Mouse (Mus musculus) liver, adult 2 months (tissue): ENCODE results near the gene Vtn. TPM values are rescaled to one million over a fixed set of nuclear protein-coding genes. Genes with fewer than 3 reads are reported as not detected.
A peak's percentile ranks its signal among the peaks of the same experiment; 100 is the strongest.

Experiments used
- DNase-seq: peaks from one replicate; pipeline ENCODE4 v3.0.0-alpha.2; 2011; ENCODE audit warnings: low read depth, low spot score; ENCODE audit errors: extremely low read depth
- H3K27ac ChIP-seq: fragments of 200-500 bp; replicated peaks from 2 replicates; pipeline ENCODE4 v1.5.1; 2012; ENCODE audit warnings: low read depth, mild to moderate bottlenecking, control low read depth, inconsistent platforms, low read length; ENCODE audit not compliant: insufficient read depth
- H3K27me3 ChIP-seq: fragments of 200-500 bp; 2 replicates; pipeline ENCODE4 v1.6.1; 2012; ENCODE audit warnings: mild to moderate bottlenecking, moderate library complexity, low read length, inconsistent platforms; ENCODE audit not compliant: control insufficient read depth, insufficient read depth
- H3K36me3 ChIP-seq: fragments of 200-500 bp; 2 replicates; pipeline ENCODE4 v1.6.1; 2012; ENCODE audit warnings: low read length, inconsistent platforms; ENCODE audit not compliant: control insufficient read depth, insufficient read depth
- H3K4me1 ChIP-seq: fragments of 200-500 bp; 2 replicates; pipeline ENCODE4 v1.6.1; 2011; ENCODE audit warnings: low read length; ENCODE audit not compliant: control insufficient read depth, insufficient read depth
- H3K4me3 ChIP-seq: fragments of 200-500 bp; 2 replicates; pipeline ENCODE4 v1.5.1; 2011; ENCODE audit warnings: low read depth, mild to moderate bottlenecking, control low read depth, low read length, moderate library complexity; ENCODE audit not compliant: insufficient read depth
- H3K79me2 ChIP-seq: fragments of 200-500 bp; 2 replicates; pipeline ENCODE4 v1.6.1; 2012; ENCODE audit warnings: inconsistent platforms, mild to moderate bottlenecking, low read length, moderate library complexity; ENCODE audit not compliant: control insufficient read depth, insufficient read depth
- H3K9ac ChIP-seq: fragments of 200-500 bp; 2 replicates; pipeline ENCODE4 v1.6.1; 2012; ENCODE audit warnings: low read depth, mild to moderate bottlenecking, control low read depth, inconsistent platforms, low read length
- CTCF ChIP-seq: fragments of 200-500 bp; IDR thresholded peaks from 2 replicates; pipeline ENCODE4 v1.5.1; 2011; ENCODE audit warnings: low read depth, low read length, control low read depth
- POLR2A ChIP-seq: fragments of 200-500 bp; IDR thresholded peaks from 2 replicates; pipeline ENCODE4 v1.6.1; 2011; ENCODE audit warnings: low read length, control low read depth; ENCODE audit not compliant: insufficient read depth; ENCODE audit errors: extremely low read depth
- WGBS: fragments of 180-500 bp; shearing (Covaris S2); methylation state at CpG from one replicate; pipeline ENCODE4 v1.1.7; 2018; 5-methylcytosine and 5-hydroxymethylcytosine counted together
- polyA plus RNA-seq: library from polyadenylated mRNA; depleted of rRNA; stranded (reverse); fragments of >200 nt; gene quantifications from 2 replicates; pipeline ENCODE4 v1.2.3, GENCODE M21; 2012; rRNA removed
- total RNA-seq: library from RNA; depleted of rRNA; stranded (reverse); fragments of >200 nt; gene quantifications from 2 replicates; pipeline ENCODE4 v1.2.3, GENCODE M21; 2014; rRNA removed

Gene Vtn
- total RNA-seq (2,089 and 2,597 TPM in 2 replicates), polyA plus RNA-seq (3,152 and 3,193 TPM in 2 replicates)

GRCm38 (mm10) chr11:78499004-78499403, at the start of gene Vtn:
Gene Vtn, plus strand, starts transcription at chr11:78499091.
- Histone ChIP-seq H3K27ac (peak within 1 kb of the TSS; percentile 95), H3K9ac (peak within 1 kb of the TSS; percentile 80), H3K4me1 (peaks cover 17% of the 10 kb centered on the region), H3K27me3 (no peaks in the 10 kb centered on the region), H3K36me3 (peaks cover 7% of the 10 kb centered on the region), H3K4me3 (peak within 1 kb of the TSS; percentile 89), H3K79me2 (peaks cover 13% of the 10 kb centered on the region; the same call in 1 of the 2 replicates)
- peak; percentile 97 for DNase-seq
- TF ChIP-seq POLR2A (peak; percentile 92), CTCF (no peak)
- WGBS: 11% methylated on average over 7 of the region's 7 CpGs

- H3K79me2 ChIP-seq: no peaks in the 10 kb centered on the region
- no peaks in the 10 kb centered on the region for H3K36me3 ChIP-seq
- no peaks in the 10 kb centered on the region for H3K27me3 ChIP-seq
- WGBS: 48% methylated on average over 2 of the region's 2 CpGs
- H3K4me3 ChIP-seq: no peak overlapping the region
- no peak for DNase-seq
- H3K27ac ChIP-seq: no peak overlapping the region
- H3K4me1 ChIP-seq: no peaks in the 10 kb centered on the region
- H3K9ac ChIP-seq: no peak overlapping the region
- TF ChIP-seq CTCF (no peak), POLR2A (no peak)
Observed at GRCm38 (mm10) chr11:78450337-78450736, 48.6 kb upstream of the Vtn start.

GRCm38 (mm10) chr11:78453675-78454074, 45.2 kb upstream of the Vtn start:
- no peaks in the 10 kb centered on the region for H3K27me3 ChIP-seq
- peak; percentile 66 for DNase-seq
- no peak overlapping the region for H3K27ac ChIP-seq
- 30% methylated on average over 4 of the region's 4 CpGs for WGBS
- H3K36me3 ChIP-seq: no peaks in the 10 kb centered on the region
- H3K9ac ChIP-seq: no peak overlapping the region
- no peak overlapping the region for H3K4me3 ChIP-seq
- H3K4me1 ChIP-seq: no peaks in the 10 kb centered on the region
- TF ChIP-seq CTCF (peak; percentile 76), POLR2A (no peak)
- H3K79me2 ChIP-seq: no peaks in the 10 kb centered on the region

GRCm38 (mm10) chr11:78454276-78454675, 44.6 kb upstream of the Vtn start:
- H3K4me1 ChIP-seq: no peaks in the 10 kb centered on the region
- H3K79me2 ChIP-seq: no peaks in the 10 kb centered on the region
- TF ChIP-seq CTCF (no peak), POLR2A (no peak)
- H3K27ac ChIP-seq: no peak overlapping the region
- H3K4me3 ChIP-seq: no peak overlapping the region
- DNase-seq: peak; percentile 52
- no peak overlapping the region for H3K9ac ChIP-seq
- no peaks in the 10 kb centered on the region for H3K36me3 ChIP-seq
- H3K27me3 ChIP-seq: no peaks in the 10 kb centered on the region
- WGBS: 70% methylated on average over 7 of the region's 7 CpGs

GRCm38 (mm10) chr11:78455308-78455707, 43.6 kb upstream of the Vtn start:
- no peak overlapping the region for H3K27ac ChIP-seq
- DNase-seq: peak; percentile 45
- no peak overlapping the region for H3K4me3 ChIP-seq
- 17% methylated on average over 5 of the region's 5 CpGs for WGBS
- TF ChIP-seq CTCF: peak; percentile 63
- no peak for TF ChIP-seq POLR2A
- no peak overlapping the region for H3K9ac ChIP-seq
- H3K79me2 ChIP-seq: no peaks in the 10 kb centered on the region
- no peaks in the 10 kb centered on the region for H3K36me3 ChIP-seq
- no peaks in the 10 kb centered on the region for H3K4me1 ChIP-seq
- no peaks in the 10 kb centered on the region for H3K27me3 ChIP-seq

GRCm38 (mm10) chr11:78458740-78459139, 40.2 kb upstream of the Vtn start:
- no peaks in the 10 kb centered on the region for H3K79me2 ChIP-seq
- 64% methylated on average over 17 of the region's 17 CpGs for WGBS
- H3K4me3 ChIP-seq: no peak overlapping the region
- H3K27me3 ChIP-seq: no peaks in the 10 kb centered on the region
- H3K9ac ChIP-seq: no peak overlapping the region
- no peaks in the 10 kb centered on the region for H3K4me1 ChIP-seq
- no peak overlapping the region for H3K27ac ChIP-seq
- no peak for DNase-seq
- TF ChIP-seq POLR2A (no peak), CTCF (no peak)
- H3K36me3 ChIP-seq: no peaks in the 10 kb centered on the region
